Mouse (Mus musculus) adrenal gland, postnatal 4 days (tissue): ENCODE results near the gene Tnk2. TPM values are rescaled to one million over a fixed set of nuclear protein-coding genes. Genes with fewer than 3 reads are reported as not detected.

Experiments used
- DNase-seq, 2 experiments: peaks; one replicate each; pipeline ENCODE4 v3.0.0; 2021 to 2022; ENCODE audit warnings: low spot score in 2 of 2, mixed read lengths in 2 of 2
- total RNA-seq, 2 experiments: library from RNA; stranded (reverse); gene quantifications; 2 replicates each; pipeline ENCODE4 v1.2.3; 2021

The Tnk2 gene
- total RNA-seq, 2 experiments from 2014 or later, result 75.6 to 77.6 TPM

DNA sequence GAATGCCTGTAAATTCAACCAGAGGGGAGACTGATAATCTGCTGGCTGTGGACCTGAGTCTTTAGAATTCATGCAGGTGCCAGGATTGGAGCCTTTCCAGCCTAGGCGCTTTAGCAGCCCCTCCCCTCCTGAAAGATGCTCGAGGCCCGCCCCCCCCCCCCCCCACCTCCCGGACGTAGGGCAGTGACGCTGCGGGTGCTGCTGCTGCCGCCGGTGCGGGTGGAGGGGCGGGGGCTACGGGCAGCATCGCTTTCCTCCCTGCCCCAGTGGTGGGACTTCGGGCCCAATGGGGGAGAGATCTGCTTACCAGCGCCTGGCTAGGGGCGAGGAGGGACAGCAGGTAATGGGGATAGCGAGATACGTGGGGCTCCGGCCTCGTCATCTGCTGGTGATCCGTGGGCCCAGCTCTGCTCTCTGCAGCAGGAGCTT lies 15.1 kb downstream of the Tnk2 start:
- DNase-seq, result no peak

- DNase-seq, result peak in 1 of 2 experiments; percentile 45
These were observed 15.7 kb downstream of the Tnk2 start for GRCm38 (mm10) chr16:32659385-32659784.

- peak in 1 of 2 experiments; percentile 2 for DNase-seq
These were observed 16.4 kb downstream of the Tnk2 start for GRCm38 (mm10) chr16:32660095-32660494.

DNA sequence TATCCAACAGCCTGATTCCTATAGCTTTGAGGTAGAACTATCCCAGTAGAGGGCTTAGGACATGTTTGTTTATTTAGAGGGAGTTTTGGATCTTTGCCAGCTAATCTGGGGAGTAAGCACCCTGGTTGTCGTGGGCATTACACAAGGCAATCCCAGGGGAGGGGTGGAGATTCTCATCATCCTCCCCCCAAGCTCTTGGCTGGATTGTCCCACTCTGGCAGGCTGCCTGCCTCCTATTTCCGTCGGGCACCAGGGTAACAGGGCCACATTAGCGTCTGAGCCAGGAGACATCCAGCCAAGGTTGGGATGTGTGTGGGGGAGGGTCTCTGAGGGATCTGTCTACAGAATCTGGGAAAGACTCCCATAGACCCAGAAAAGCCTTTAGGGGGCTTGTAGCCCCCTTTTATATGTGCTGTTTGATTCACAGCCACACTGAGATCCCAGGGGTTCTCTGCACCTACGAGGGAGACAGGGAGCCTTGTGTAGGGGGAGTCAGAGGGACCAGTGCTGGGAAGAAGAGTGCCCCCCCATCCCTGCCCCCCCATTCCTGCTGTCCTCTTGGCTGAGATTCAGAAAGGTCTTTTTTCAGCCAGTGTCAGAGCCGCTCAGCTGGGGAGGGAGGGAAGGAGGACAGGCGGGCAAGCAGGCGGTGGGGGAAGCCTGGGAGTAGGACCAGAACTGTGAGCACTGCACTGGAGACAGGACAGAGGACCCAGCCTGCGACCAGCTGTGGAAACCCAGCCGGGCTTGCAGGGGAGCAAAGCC lies 17.1 kb downstream of the Tnk2 start:
- peak in 1 of 2 experiments; percentile 65 for DNase-seq

DNA sequence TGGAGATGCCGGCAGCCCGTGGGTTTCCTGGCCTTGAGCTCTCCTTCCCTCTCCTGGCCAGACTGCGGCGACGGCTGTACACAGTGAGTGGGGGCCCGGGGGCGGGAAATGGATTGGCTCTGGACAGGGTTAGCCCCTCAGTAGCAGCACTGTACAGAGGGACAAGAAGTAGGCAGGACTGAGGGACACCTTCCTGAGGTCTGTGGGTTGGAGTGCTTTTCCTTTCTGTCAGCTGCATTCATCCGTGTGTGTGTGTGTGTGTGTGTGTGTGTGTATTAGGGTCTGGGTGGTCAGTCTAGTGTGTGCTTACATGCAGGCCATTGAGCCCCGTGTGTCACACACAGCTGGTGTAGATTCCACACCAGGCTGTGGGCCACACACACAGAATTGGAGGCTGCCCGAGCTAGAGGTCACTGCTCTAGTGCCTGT lies 17.8 kb downstream of the Tnk2 start:
- DNase-seq, result peak in 1 of 2 experiments; percentile 5

- no peak for DNase-seq
These were observed 18.7 kb downstream of the Tnk2 start for GRCm38 (mm10) chr16:32662372-32662771.

- no peak for DNase-seq
These were observed 19.7 kb downstream of the Tnk2 start for GRCm38 (mm10) chr16:32663231-32663858.

GRCm38 (mm10) chr16:32664211-32664610 lies 20.5 kb downstream of the Tnk2 start:
- no peak for DNase-seq

DNA sequence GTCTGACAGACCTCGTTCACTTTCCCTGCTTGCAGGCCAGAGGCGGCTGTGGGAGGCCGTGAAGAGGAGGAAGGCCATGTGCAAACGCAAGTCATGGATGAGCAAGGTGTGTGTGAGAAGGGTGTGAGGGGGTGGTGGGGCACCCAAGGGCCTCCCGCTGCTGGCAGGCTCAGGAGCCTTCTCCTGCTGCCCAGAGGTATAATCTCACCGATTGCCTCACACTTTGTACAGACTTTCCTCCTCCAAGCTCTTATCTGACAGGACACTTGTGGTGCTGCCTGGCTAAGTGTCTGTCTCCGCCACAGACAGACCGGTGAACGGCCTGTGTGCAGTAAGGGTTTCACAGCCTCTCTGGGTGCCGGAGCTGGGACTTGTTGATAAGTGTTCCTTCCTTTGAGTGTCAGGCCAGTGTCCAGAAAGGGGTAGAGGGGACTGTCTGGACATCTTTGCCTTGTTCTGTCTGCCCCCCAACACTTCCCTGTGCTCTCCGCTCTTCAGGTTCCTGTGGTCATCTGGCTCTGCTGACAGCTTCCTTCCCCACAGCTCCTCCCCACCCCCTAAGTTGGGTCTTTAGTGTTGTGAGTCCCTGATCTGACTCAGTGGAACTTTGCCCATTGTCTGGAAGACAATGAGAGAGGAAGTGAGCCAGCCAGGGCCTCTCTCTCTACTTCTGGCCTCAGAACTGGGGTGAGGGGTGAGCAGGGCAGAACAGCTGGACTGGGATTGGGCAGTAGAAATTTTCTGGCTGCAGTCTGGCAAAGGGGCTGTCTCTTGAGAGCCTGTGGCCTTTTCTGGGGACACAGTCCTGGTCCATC lies 22.4 kb downstream of the Tnk2 start:
- DNase-seq, result peak in 1 of 2 experiments; percentile 3

DNA sequence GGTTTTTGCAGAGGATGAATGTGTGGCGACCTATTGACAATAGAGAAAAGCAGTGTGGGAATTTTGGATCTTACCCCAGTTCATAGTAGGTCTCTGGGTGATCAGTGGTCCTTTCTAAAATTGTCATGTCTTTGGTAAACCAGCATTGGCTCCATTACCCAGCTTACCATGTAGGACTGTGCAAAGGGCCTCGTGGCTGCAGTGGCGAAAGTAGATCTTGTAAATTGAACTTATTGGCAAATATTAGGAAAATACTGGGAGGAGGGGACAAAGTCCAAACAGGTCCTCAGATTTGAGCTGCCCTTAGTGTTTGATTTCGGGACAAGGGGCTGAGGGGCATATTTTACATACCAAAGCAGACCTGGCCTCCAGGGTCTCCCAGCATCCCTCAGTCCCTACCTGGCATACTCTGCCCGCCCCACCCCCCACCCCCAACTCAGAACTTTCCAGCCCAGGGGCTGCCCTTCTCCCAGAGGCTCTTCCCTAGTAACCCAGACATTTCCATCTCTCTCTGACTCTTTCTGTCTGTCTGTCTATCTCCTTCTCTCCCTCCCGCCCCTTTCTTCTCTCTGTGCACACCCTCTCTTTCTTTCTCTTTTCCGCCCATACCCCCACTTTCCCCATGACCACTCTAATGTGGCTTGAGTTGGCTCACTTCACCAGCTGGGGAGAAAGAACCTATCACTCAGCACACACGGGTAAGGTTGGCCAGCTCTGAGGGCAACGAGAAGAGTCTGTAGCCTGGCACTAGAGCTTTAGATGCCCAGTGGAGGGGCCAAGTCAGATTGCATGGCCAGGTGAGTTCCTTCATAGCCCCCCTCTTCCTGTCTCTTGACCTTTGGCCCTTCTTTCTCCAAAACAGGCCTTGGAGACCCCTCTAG lies 23.2 kb downstream of the Tnk2 start:
- DNase-seq, result no peak

DNA sequence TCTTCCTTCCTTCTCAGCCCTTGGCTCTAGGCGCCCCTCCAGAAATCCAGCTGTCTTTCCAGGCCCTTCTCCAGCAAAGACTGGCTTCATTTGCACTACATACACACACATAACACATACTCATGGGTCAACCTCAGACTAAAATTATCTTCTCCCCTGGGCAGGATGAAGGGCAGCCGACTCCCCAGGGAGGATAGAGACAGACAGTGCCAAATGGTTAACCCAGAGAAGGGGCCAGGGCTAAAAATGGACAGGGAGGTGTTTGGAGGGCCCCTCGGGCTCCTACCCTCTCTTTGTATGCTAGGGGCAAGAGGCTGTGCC lies 23.8 kb downstream of the Tnk2 start:
- DNase-seq, result no peak

- peak in 1 of 2 experiments; percentile 2 for DNase-seq
These were observed 24.4 kb downstream of the Tnk2 start for GRCm38 (mm10) chr16:32668030-32668429.

DNA sequence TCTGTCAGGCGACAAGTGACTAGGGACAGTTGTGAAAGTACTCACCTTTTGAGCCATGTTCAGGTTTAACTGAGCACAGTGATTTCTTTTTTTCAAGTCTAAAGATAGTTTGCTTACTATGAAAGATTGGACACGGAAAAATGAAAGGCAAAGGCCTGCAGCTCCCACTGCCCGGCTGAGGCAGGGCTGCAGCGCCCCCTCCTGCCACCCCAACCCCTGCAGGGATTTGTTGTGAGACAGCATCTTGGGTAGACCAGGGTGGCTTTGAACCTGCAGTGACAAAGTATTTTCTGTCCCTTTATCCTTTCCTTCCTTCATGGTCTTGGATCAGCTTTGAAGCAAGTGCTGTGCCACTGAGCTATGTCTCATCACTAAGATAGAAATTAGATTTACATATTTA lies 24.8 kb downstream of the Tnk2 start:
- no peak for DNase-seq

DNA sequence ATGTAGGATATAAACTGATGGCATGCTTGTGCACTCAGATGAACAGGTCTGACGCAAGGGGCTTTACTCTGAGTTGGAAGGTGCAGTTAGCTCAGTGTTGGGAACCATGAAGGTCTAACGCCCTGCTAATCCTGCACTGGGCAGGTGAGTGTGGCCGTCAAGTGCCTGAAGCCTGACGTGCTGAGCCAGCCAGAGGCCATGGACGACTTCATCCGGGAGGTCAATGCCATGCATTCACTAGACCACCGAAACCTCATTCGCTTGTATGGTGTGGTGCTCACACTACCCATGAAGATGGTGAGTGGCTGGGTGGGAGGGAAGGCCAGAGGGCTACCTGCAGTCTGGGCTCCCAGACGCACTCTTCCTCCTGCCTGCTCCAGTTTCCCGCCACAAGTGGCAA lies 25.6 kb downstream of the Tnk2 start:
- no peak for DNase-seq

GRCm38 (mm10) chr16:32670354-32671124 lies 26.9 kb downstream of the Tnk2 start:
- peak in 1 of 2 experiments; percentile 15 for DNase-seq

DNA sequence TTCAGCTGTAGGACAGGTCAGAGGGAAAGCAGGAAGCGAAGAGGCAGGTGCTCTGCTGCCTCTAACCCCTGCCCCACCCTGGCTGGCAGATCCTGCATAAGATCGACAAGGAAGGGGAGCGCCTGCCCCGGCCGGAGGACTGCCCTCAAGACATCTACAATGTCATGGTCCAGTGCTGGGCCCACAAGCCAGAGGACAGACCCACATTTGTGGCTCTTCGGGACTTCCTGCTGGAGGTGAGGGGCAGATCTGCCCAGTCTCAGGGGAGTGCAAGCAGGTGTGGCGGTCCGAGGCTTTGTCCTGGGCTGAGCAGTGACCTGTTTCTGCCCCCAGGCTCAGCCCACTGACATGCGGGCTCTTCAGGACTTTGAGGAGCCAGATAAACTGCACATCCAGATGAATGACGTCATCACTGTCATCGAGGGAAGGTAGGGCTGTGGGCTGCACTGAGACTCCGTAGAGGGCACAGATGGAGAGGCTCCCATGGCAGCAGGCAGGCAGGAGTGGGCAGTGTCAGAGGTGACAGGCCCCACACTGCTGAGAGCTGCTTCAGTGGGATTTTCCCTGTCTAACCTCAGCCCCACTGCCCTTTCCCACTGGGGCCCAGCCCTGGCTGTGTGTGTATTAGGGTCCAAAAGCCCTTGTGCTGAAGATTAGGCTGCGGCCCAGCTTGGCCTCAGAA lies 27.7 kb downstream of the Tnk2 start:
- peak in 1 of 2 experiments; percentile 2 for DNase-seq

DNA sequence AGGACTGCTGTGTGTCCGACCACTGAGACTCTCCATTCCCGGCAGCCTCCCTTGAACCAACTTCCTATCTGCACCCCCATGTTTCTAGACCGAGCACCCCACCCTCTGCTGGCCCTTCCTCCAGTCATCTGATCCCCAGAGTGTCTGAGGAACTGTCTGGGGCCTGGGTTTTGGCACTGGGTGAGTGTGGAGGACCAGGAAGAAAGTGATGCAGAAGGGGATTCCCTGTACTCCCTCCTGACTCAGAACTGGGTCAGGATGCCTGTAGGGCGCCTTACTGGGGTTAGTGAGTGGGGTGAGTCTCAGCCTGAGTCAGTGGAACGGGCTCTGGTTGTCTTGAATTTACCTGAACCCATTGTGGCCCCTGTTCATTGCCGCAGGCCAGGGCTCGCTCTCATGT lies 28.6 kb downstream of the Tnk2 start:
- DNase-seq, result no peak

GRCm38 (mm10) chr16:32672861-32673560 lies 29.3 kb downstream of the Tnk2 start:
- peak in 1 of 2 experiments; percentile 5 for DNase-seq
